Mouse (Mus musculus): ENCODE data around the gene Il15ra. TPM values are rescaled to one million over a fixed set of nuclear protein-coding genes. Genes with fewer than 3 reads are reported as not detected.
A peak's percentile ranks its signal among the peaks of the same experiment; 100 is the strongest.

Il15ra gene
- total and polyA plus RNA-seq, 3 experiments = 12.6 to 16.6 (median 14.4) TPM

DNA sequence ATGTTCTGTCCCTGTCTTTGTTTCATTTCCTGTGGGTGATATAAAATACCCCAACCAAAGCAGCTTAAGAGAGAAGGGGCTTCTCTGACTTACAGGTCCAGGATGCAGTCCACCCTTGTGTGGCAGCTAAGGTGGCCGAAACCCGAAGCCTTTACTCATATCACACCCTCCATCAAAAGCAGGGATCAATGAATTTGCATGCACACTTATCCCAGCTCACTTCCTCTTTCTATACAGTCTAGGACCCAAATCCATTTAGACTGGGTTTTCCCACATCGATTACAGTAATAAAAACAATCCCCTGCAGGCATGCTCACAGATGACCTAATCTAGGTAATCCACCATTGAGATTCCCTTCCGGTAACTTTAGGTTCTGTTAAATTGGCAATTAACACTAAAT is 18.6 kb upstream of the Il15ra start:
- in situ Hi-C loops (cut with MboI; ENCODE audit: low pct_ligation_motif_present, low pct_unique_long_range_greater_than_20kb, low sequenced_read_pairs) = loop anchor here (5.0 kb wide), 1 partner anchor 79 kb away; no protein-coding TSS in a partner anchor
- Histone ChIP-seq H3K27me3 (replicated peaks) (no peaks in the 10 kb centered on the region), H3K9ac (ENCODE audit: insufficient read depth, low read depth) (no peak overlapping the region), H3K9me3 (replicated peaks; ENCODE audit: low read length) (no peaks in the 10 kb centered on the region), H3K27ac (ENCODE audit: insufficient read depth, low read depth) (no peak overlapping the region), H3K4me2 (ENCODE audit: insufficient read depth, low read depth, poor library complexity, severe bottlenecking) (no peak overlapping the region), H3K36me3 (replicated peaks in 1 of 2; ENCODE audit: control insufficient read depth in 1 of 2, insufficient read depth in 1 of 2, low read length in 1 of 2) (peaks cover 24 to 36% of the 10 kb centered on the region in 2 experiments), H3K4me1 (ENCODE audit: control insufficient read depth in 1 of 2, insufficient read depth in 2 of 2) (peaks cover 4 to 16% of the 10 kb centered on the region in 2 experiments; a peak in 3 of 4 replicates), H3K4me3 (replicated peaks in 1 of 3; ENCODE audit: low read depth in 2 of 3, low read length in 2 of 3, poor library complexity in 1 of 3) (no peak overlapping the region), H3K79me2 (replicated peaks; ENCODE audit: control insufficient read depth, extremely low read depth, insufficient read depth, poor library complexity, severe bottlenecking) (no peaks in the 10 kb centered on the region)
- dilution Hi-C loops (cut with MboI; ENCODE audit: extremely low pct_ligation_motif_present, extremely low pct_unique_long_range_greater_than_20kb, low sequenced_read_pairs) = no loop called here
- peak; percentile 39 for DNase-seq (ENCODE audit: extremely low read depth)
- TF ChIP-seq USF2 (conservative IDR thresholded peaks at IDR 0.05; ENCODE audit: low read depth, low read length) (no peak), ETS1 (conservative IDR thresholded peaks at IDR 0.05; ENCODE audit: low read depth, low read length) (no peak), NELFE (IDR thresholded peaks at IDR 0.05; ENCODE audit: low read depth, low read length) (no peak), EP300 (IDR thresholded peaks at IDR 0.05; ENCODE audit: low read length) (peak; percentile 69; the same call in 1 of the 2 replicates), MAZ (IDR thresholded peaks at IDR 0.05; ENCODE audit: low read depth, low read length) (no peak), MAX (IDR thresholded peaks at IDR 0.05; ENCODE audit: low read length) (no peak), IRF4 (IDR thresholded peaks at IDR 0.05; ENCODE audit: low read depth, low read length) (peak; percentile 74), TCF12 (IDR thresholded peaks at IDR 0.05; ENCODE audit: low read depth, low read length) (no peak), CHD2 (IDR thresholded peaks at IDR 0.05; ENCODE audit: low read length) (no peak), JUND (conservative IDR thresholded peaks at IDR 0.05; ENCODE audit: low read depth, low read length) (no peak), BHLHE40 (IDR thresholded peaks at IDR 0.05; ENCODE audit: low read depth, low read length) (peak; percentile 81), MEF2A (IDR thresholded peaks at IDR 0.05; ENCODE audit: borderline replicate concordance, low read depth, low read length) (no peak), CHD1 (IDR thresholded peaks at IDR 0.05; ENCODE audit: low read depth, low read length) (no peak)

DNA sequence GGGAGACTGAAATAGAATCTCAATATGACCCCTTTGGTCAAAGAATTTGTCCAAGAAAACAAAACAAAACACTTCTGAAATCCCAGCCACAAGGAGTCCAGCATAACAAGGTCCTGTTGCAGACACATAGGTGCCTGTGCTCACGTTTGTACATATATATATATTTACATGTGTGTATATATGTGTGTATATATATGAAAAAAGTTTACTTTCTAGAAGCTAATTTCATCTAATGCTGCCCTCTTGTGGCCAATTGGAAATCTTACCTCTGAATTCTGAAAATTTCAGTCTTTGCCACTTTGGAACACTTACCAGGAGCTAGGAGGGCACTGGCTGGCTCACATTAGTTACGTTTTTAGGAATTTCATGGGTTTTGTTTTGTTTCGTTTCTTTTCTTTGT is 17.7 kb upstream of the Il15ra start:
- peaks cover 4 to 16% of the 10 kb centered on the region in 2 experiments; a peak in 3 of 4 replicates for H3K4me1 ChIP-seq (ENCODE audit: control insufficient read depth in 1 of 2, insufficient read depth in 2 of 2)
- H3K9ac ChIP-seq (ENCODE audit: insufficient read depth, low read depth) = no peak overlapping the region
- H3K27ac ChIP-seq (ENCODE audit: insufficient read depth, low read depth) = no peak overlapping the region
- in situ Hi-C loops (cut with MboI; ENCODE audit: low pct_ligation_motif_present, low pct_unique_long_range_greater_than_20kb, low sequenced_read_pairs) (loop anchor here (5.0 kb wide), 1 partner anchor 80 kb away; no protein-coding TSS in a partner anchor), dilution Hi-C loops (cut with MboI; ENCODE audit: extremely low pct_ligation_motif_present, extremely low pct_unique_long_range_greater_than_20kb, low sequenced_read_pairs) (no loop called here)
- H3K36me3 ChIP-seq (replicated peaks in 1 of 2; ENCODE audit: control insufficient read depth in 1 of 2, insufficient read depth in 1 of 2, low read length in 1 of 2) = peaks cover 15 to 27% of the 10 kb centered on the region in 2 experiments
- H3K9me3 ChIP-seq (replicated peaks; ENCODE audit: low read length) = no peaks in the 10 kb centered on the region
- peak; percentile 52 for DNase-seq (ENCODE audit: extremely low read depth)
- H3K4me3 ChIP-seq (replicated peaks in 1 of 3; ENCODE audit: low read depth in 2 of 3, low read length in 2 of 3, poor library complexity in 1 of 3) = no peak overlapping the region
- no peaks in the 10 kb centered on the region for H3K27me3 ChIP-seq (replicated peaks)
- H3K79me2 ChIP-seq (replicated peaks; ENCODE audit: control insufficient read depth, extremely low read depth, insufficient read depth, poor library complexity, severe bottlenecking) = no peaks in the 10 kb centered on the region
- H3K4me2 ChIP-seq (ENCODE audit: insufficient read depth, low read depth, poor library complexity, severe bottlenecking) = no peak overlapping the region
- TF ChIP-seq RAD21 (IDR thresholded peaks at IDR 0.05; ENCODE audit: low read depth, low read length) (peak; percentile 76), ZNF384 (IDR thresholded peaks at IDR 0.05; ENCODE audit: low read depth, low read length) (peak; percentile 77), POLR2AphosphoS2 (IDR thresholded peaks at IDR 0.05; ENCODE audit: low read depth, low read length) (no peak), GABPA (IDR thresholded peaks at IDR 0.05; ENCODE audit: insufficient replicate concordance, low read depth, low read length) (no peak), EP300 (IDR thresholded peaks at IDR 0.05; ENCODE audit: low read length) (no peak), POLR2A (IDR thresholded peaks at IDR 0.05; ENCODE audit: low read depth, low read length) (no peak), JUND (conservative IDR thresholded peaks at IDR 0.05; ENCODE audit: low read depth, low read length) (no peak), ZC3H11A (IDR thresholded peaks at IDR 0.05; ENCODE audit: low read depth, low read length) (peak; percentile 47), JUN (IDR thresholded peaks at IDR 0.05; ENCODE audit: insufficient read depth, low read depth, low read length) (no peak), ZMIZ1 (IDR thresholded peaks at IDR 0.05; ENCODE audit: low read depth, low read length) (no peak), ETS1 (conservative IDR thresholded peaks at IDR 0.05; ENCODE audit: low read depth, low read length) (no peak), UBTF (IDR thresholded peaks at IDR 0.05; ENCODE audit: low read depth, low read length) (no peak), CHD1 (IDR thresholded peaks at IDR 0.05; ENCODE audit: low read depth, low read length) (no peak), MEF2A (IDR thresholded peaks at IDR 0.05; ENCODE audit: borderline replicate concordance, low read depth, low read length) (no peak), MAZ (IDR thresholded peaks at IDR 0.05; ENCODE audit: low read depth, low read length) (no peak), USF1 (IDR thresholded peaks at IDR 0.05; ENCODE audit: low read depth, low read length) (no peak), RCOR1 (conservative IDR thresholded peaks at IDR 0.05; ENCODE audit: low read depth, low read length) (no peak), E2F4 (IDR thresholded peaks at IDR 0.05; ENCODE audit: insufficient replicate concordance, low read depth, low read length) (no peak), BHLHE40 (IDR thresholded peaks at IDR 0.05; ENCODE audit: low read depth, low read length) (peak; percentile 38; the same call in 1 of the 2 replicates), TCF12 (IDR thresholded peaks at IDR 0.05; ENCODE audit: low read depth, low read length) (no peak), CHD2 (IDR thresholded peaks at IDR 0.05; ENCODE audit: low read length) (no peak), SIN3A (IDR thresholded peaks at IDR 0.05; ENCODE audit: low read length) (no peak), MXI1 (IDR thresholded peaks at IDR 0.05; ENCODE audit: low read depth, low read length) (no peak), PAX5 (IDR thresholded peaks at IDR 0.05; ENCODE audit: low read length) (no peak), IRF4 (IDR thresholded peaks at IDR 0.05; ENCODE audit: low read depth, low read length) (no peak), MAFK (IDR thresholded peaks at IDR 0.05; ENCODE audit: insufficient replicate concordance, low read length) (no peak), HCFC1 (IDR thresholded peaks at IDR 0.05; ENCODE audit: low read depth, low read length) (no peak), ZKSCAN1 (IDR thresholded peaks at IDR 0.05; ENCODE audit: borderline replicate concordance, low read depth, low read length) (no peak)

Data from CH12.LX (cell line).